Mouse (Mus musculus) left cerebral cortex, postnatal 36 days (tissue): ENCODE measurements around the gene Socs5. TPM values are rescaled to one million over a fixed set of nuclear protein-coding genes. Genes with fewer than 3 reads are reported as not detected.
A peak's percentile ranks its signal among the peaks of the same experiment; 100 is the strongest.

Experiments
- DNase-seq, 2 experiments: peaks; one replicate each; pipeline ENCODE4 v3.0.0; 2021 to 2022; ENCODE audit warnings: low spot score in 2 of 2, mixed read lengths in 1 of 2
- intact Hi-C: fragments of 180-260 bp; cut with DNase I; formaldehyde crosslinking; loops from one replicate; pipeline ENCODE4 v1.15.1; 2025
- total RNA-seq, 2 experiments: library from RNA; stranded (reverse); gene quantifications; 2 replicates each; pipeline ENCODE4 v1.2.3; 2021

Gene Socs5
- total RNA-seq, 2 experiments from 2014 or later, result 112 to 120 TPM

GRCm38 (mm10) chr17:87105941-87106340 lies 1.5 kb upstream of the Socs5 start:
- no peak for DNase-seq
- intact Hi-C loops, result loop anchor here (5.0 kb wide), 3 partner anchors 54 to 144 kb away; partner anchors contain the start of gene Rhoq

GRCm38 (mm10) chr17:87106691-87107523 lies 572 bp upstream of the Socs5 start:
- intact Hi-C loops, result loop anchor here (5.0 kb wide), 3 partner anchors 55 to 145 kb away; partner anchors contain the start of gene Rhoq
- peak; percentile 98 for DNase-seq

GRCm38 (mm10) chr17:87108507-87109292 lies 1.2 kb downstream of the Socs5 start:
- intact Hi-C loops, result loop anchor here (5.0 kb wide), 3 partner anchors 56 to 146 kb away; partner anchors contain the start of gene Rhoq
- no peak for DNase-seq

- intact Hi-C loops, result loop anchor here (5.0 kb wide), 3 partner anchors 57 to 147 kb away; partner anchors contain the start of gene Rhoq
- DNase-seq, result no peak
These were observed 2.0 kb downstream of the Socs5 start for GRCm38 (mm10) chr17:87109504-87109903.

GRCm38 (mm10) chr17:87112852-87113592 lies 5.5 kb downstream of the Socs5 start:
- intact Hi-C loops, result no loop called here
- no peak for DNase-seq

- no peak for DNase-seq
- intact Hi-C loops, result no loop called here
These were observed 8.1 kb downstream of the Socs5 start for GRCm38 (mm10) chr17:87115615-87116014.

GRCm38 (mm10) chr17:87118966-87119526 lies 11.6 kb downstream of the Socs5 start:
- intact Hi-C loops, result no loop called here

GRCm38 (mm10) chr17:87125344-87125743 lies 17.9 kb downstream of the Socs5 start:
- intact Hi-C loops, result no loop called here
- no peak for DNase-seq

More at GRCm38 (mm10) chr17:87118966-87119526, 11.6 kb downstream of the Socs5 start:
- DNase-seq, result no peak

- DNase-seq, result no peak
- intact Hi-C loops, result no loop called here
These were observed 24.8 kb downstream of the Socs5 start for GRCm38 (mm10) chr17:87132258-87132657.

GRCm38 (mm10) chr17:87133823-87134222 lies 26.3 kb downstream of the Socs5 start:
- intact Hi-C loops, result no loop called here

GRCm38 (mm10) chr17:87134631-87135030 lies 27.2 kb downstream of the Socs5 start:
- intact Hi-C loops, result no loop called here
- no peak for DNase-seq

More at GRCm38 (mm10) chr17:87133823-87134222, 26.3 kb downstream of the Socs5 start:
- DNase-seq, result no peak

GRCm38 (mm10) chr17:87135741-87136140 lies 28.3 kb downstream of the Socs5 start:
- intact Hi-C loops, result no loop called here
- DNase-seq, result no peak

- no peak for DNase-seq
- intact Hi-C loops, result no loop called here
These were observed 33.9 kb downstream of the Socs5 start for GRCm38 (mm10) chr17:87141188-87141935.

GRCm38 (mm10) chr17:87142271-87142670 lies 34.8 kb downstream of the Socs5 start:
- DNase-seq, result peak in 1 of 2 experiments; percentile 18
- intact Hi-C loops, result no loop called here

GRCm38 (mm10) chr17:87143186-87143585 lies 35.7 kb downstream of the Socs5 start:
- intact Hi-C loops, result no loop called here
- no peak for DNase-seq

- DNase-seq, result no peak
- intact Hi-C loops, result no loop called here
These were observed 39.0 kb downstream of the Socs5 start for GRCm38 (mm10) chr17:87146415-87147021.

GRCm38 (mm10) chr17:87149762-87150161 lies 42.3 kb downstream of the Socs5 start:
- DNase-seq, result no peak
- intact Hi-C loops, result no loop called here

GRCm38 (mm10) chr17:87152984-87153383 lies 45.5 kb downstream of the Socs5 start:
- intact Hi-C loops, result no loop called here
- no peak for DNase-seq
